Mouse (Mus musculus) myocyte (in vitro differentiated cells): ENCODE results near the gene BC051142.

Experiments used
- CEBPB ChIP-seq: IDR thresholded peaks from 2 replicates; pipeline ENCODE4 v1.6.1; 2011; ENCODE audit warnings: mild to moderate bottlenecking, moderate library complexity; ENCODE audit not compliant: poor library complexity, insufficient read depth, severe bottlenecking
- E2F4 ChIP-seq: IDR thresholded peaks from one replicate; pipeline ENCODE4 v1.6.1; 2011; ENCODE audit warnings: mild to moderate bottlenecking, control low read depth, moderate library complexity; ENCODE audit not compliant: insufficient read depth
- MAX ChIP-seq: IDR thresholded peaks from one replicate; pipeline ENCODE4 v1.6.1; 2011; ENCODE audit warnings: low read depth, mild to moderate bottlenecking, control low read depth
- MYOD1 ChIP-seq, 3 experiments: IDR thresholded peaks; one replicate each; pipeline ENCODE4 v1.6.1; 2011; ENCODE audit warnings: control low read depth in 2 of 3, low read depth in 2 of 3, mild to moderate bottlenecking in 2 of 3, moderate library complexity in 1 of 3; ENCODE audit not compliant: insufficient read length in 2 of 3, control insufficient read depth in 1 of 3
- MYOG ChIP-seq, 3 experiments: IDR thresholded peaks; one replicate each; pipeline ENCODE4 v1.6.1; 2011; ENCODE audit warnings: control low read depth in 2 of 3, low read depth in 2 of 3, mild to moderate bottlenecking in 2 of 3; ENCODE audit not compliant: insufficient read length in 2 of 3, control insufficient read depth in 1 of 3, insufficient read depth in 1 of 3
- POLR2A ChIP-seq: IDR thresholded peaks from one replicate; pipeline ENCODE4 v1.6.1; 2011; ENCODE audit warnings: low read depth, mild to moderate bottlenecking, control low read depth, moderate library complexity; ENCODE audit not compliant: insufficient read length
- POLR2AphosphoS2 ChIP-seq: IDR thresholded peaks from one replicate; pipeline ENCODE4 v1.6.1; 2011; ENCODE audit warnings: low read depth, control low read depth; ENCODE audit not compliant: insufficient read length
- REST ChIP-seq: IDR thresholded peaks from one replicate; pipeline ENCODE4 v1.6.1; 2011; ENCODE audit warnings: mild to moderate bottlenecking, control low read depth, moderate library complexity; ENCODE audit not compliant: insufficient read depth, insufficient read length
- SRF ChIP-seq: IDR thresholded peaks from one replicate; pipeline ENCODE4 v1.6.1; 2011; ENCODE audit warnings: low read depth; ENCODE audit not compliant: control insufficient read depth, insufficient read length
- TCF12 ChIP-seq: IDR thresholded peaks from one replicate; pipeline ENCODE4 v1.6.1; 2011; ENCODE audit warnings: mild to moderate bottlenecking, control low read depth; ENCODE audit not compliant: poor library complexity, insufficient read depth, severe bottlenecking
- TCF3 ChIP-seq: IDR thresholded peaks from one replicate; pipeline ENCODE4 v1.6.1; 2011; ENCODE audit warnings: low read depth, control low read depth; ENCODE audit not compliant: insufficient read length
- USF1 ChIP-seq: IDR thresholded peaks from one replicate; pipeline ENCODE4 v1.6.1; 2011; ENCODE audit warnings: low read depth, mild to moderate bottlenecking, control low read depth, moderate library complexity

DNA sequence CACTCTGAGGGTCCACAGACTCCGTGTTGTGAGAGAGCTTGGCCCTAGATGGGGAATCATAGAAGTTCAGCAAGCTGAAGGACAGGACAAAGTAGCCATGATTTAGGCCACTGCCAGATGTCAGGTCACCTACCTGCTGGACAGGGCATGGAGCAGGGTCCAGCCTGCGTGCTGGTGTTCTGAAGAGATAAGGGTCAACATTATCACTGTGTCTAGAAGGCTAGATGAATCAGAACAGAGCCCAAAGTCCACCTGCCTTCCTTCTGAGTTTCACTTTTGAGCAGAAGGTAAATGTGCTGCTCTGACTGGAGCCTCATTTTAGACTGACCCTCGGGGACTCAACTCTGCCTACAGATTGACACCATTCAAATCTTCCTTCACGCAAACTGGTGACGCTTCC is 44.1 kb upstream of the BC051142 start, which contains the start of gene Btnl2:
- TF ChIP-seq POLR2A: no peak
- no peak for TF ChIP-seq MYOD1 (IDR thresholded peaks at IDR 0.05; ENCODE audit: control insufficient read depth in 1 of 3, insufficient read length in 2 of 3, low read depth in 2 of 3)
- no peak for TF ChIP-seq TCF12
- TF ChIP-seq SRF: no peak
- TF ChIP-seq CEBPB: no peak
- TF ChIP-seq USF1: no peak
- TF ChIP-seq POLR2AphosphoS2: no peak
- no peak for TF ChIP-seq MYOG (IDR thresholded peaks at IDR 0.05; ENCODE audit: control insufficient read depth in 1 of 3, insufficient read depth in 1 of 3, insufficient read length in 2 of 3, low read depth in 2 of 3)
- no peak for TF ChIP-seq E2F4
- TF ChIP-seq MAX: no peak
- TF ChIP-seq REST: no peak
- TF ChIP-seq TCF3: no peak
